ENCODE assay signal across 8 mouse cellular contexts in the genomic region with DNA sequence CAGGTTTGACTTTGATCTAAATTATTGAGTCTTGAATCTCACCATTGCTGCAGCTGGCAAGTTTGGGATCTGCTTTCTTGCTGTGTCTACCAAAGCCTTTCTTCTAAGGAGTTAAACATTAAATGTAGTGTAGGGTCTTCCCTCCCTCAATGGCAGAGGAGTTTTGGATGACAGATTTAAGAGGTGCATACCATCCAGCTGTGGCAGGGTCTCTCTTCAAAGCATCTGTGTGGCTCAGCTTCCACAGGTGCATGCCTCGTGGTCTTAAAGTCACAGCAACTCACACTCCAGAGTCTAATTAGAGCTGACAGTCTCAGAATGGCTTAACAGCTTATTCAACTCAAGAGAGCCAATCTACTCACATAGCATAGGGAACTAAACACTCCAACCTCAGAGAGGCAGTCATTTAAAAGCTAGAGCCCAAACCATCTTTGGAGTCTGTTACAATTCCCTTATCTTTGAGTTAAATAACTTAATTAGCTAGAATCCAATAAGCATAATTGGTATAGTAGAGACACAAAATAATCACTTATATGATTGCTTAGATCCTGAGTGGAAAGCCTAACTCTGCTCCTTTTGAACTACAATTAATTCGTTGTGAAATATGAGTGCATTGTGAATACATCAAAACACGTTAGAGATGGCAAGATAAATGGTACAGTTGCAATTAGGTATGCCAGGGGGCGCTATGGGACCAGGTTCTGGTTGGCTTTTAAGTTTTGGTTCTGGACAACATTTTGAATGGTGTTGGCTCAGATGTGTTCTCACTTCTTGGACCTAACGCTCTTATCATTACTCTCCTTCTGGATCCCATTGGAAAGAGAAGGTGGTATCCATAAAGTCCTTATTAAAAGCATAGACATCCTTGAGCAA. TPM values are rescaled to one million over a fixed set of nuclear protein-coding genes. Genes with fewer than 3 reads are reported as not detected.
DNase-seq lines count a peak whose midpoint lies in the region; ATAC-seq lines count a peak whose summit lies in the region.

No protein-coding gene starts in this region.

- H3K4me2 ChIP-seq in hindbrain, embryonic 12.5 days (replicated peaks): no peak overlapping the region
- H3K4me2 ChIP-seq in liver, embryonic 13.5 days: no peak overlapping the region

- no peak overlapping the region for H3K9ac ChIP-seq in hindbrain, embryonic 12.5 days
- no peak overlapping the region for H3K9ac ChIP-seq in liver, embryonic 13.5 days

- H3K4me1 ChIP-seq in hindbrain, embryonic 10.5 days (replicated peaks): peaks cover 3% of the 10 kb centered on the region; the same call in 1 of the 2 replicates
- H3K4me1 ChIP-seq in hindbrain, embryonic 12.5 days: no peaks in the 10 kb centered on the region; the same call in 1 of the 2 replicates
- H3K4me1 ChIP-seq in liver, embryonic 13.5 days (replicated peaks): no peaks in the 10 kb centered on the region

- H3K36me3 ChIP-seq in hindbrain, embryonic 10.5 days: no peaks in the 10 kb centered on the region
- H3K36me3 ChIP-seq in hindbrain, embryonic 12.5 days: no peaks in the 10 kb centered on the region
- H3K36me3 ChIP-seq in liver, embryonic 13.5 days: no peaks in the 10 kb centered on the region

- DNase-seq in hindbrain, embryonic 10.5 days (ENCODE audit: low spot score): peak; percentile 9
- DNase-seq in CD8-positive naive resting alpha-beta T cell, adult 2 months (ENCODE audit: low read depth in 2 of 2, low spot score in 2 of 2): peak; percentile 57 to 74
- DNase-seq in adrenal gland, postnatal 36 days: peak; percentile 74 to 76
- DNase-seq in gastrocnemius, postnatal 10 days: peak; percentile 37
- DNase-seq in liver, embryonic 13.5 days: peak; percentile 26
- DNase-seq in spleen, postnatal 14 days (ENCODE audit: low spot score in 2 of 2): peak; percentile 21 to 48
- no peak for DNase-seq in MN1 (ENCODE audit: low spot score)

- H3K4me3 ChIP-seq in hindbrain, embryonic 10.5 days: no peak overlapping the region
- no peak overlapping the region for H3K4me3 ChIP-seq in hindbrain, embryonic 12.5 days
- no peak overlapping the region for H3K4me3 ChIP-seq in liver, embryonic 13.5 days (replicated peaks)

- WGBS in hindbrain, embryonic 10.5 days: 46% methylated on average over 5 of the region's 5 CpGs
- 50% methylated on average over 5 of the region's 5 CpGs for WGBS in hindbrain, embryonic 12.5 days
- 23% methylated on average over 5 of the region's 5 CpGs for WGBS in liver, embryonic 13.5 days (ENCODE audit: insufficient replicate concordance)

- no peak for ATAC-seq in hindbrain, embryonic 12.5 days (ENCODE audit: low FRiP score)
- ATAC-seq in liver, embryonic 13.5 days (ENCODE audit: low read depth): no peak

- no peaks in the 10 kb centered on the region for H3K9me3 ChIP-seq in hindbrain, embryonic 10.5 days
- H3K9me3 ChIP-seq in hindbrain, embryonic 12.5 days (replicated peaks): no peaks in the 10 kb centered on the region
- H3K9me3 ChIP-seq in liver, embryonic 13.5 days (replicated peaks): no peaks in the 10 kb centered on the region

- no peak overlapping the region for H3K27ac ChIP-seq in hindbrain, embryonic 10.5 days
- H3K27ac ChIP-seq in hindbrain, embryonic 12.5 days: no peak overlapping the region
- no peak overlapping the region for H3K27ac ChIP-seq in liver, embryonic 13.5 days

- no peaks in the 10 kb centered on the region for H3K27me3 ChIP-seq in hindbrain, embryonic 10.5 days (ENCODE audit: insufficient read depth, poor library complexity, severe bottlenecking)
- H3K27me3 ChIP-seq in hindbrain, embryonic 12.5 days: no peaks in the 10 kb centered on the region
- H3K27me3 ChIP-seq in liver, embryonic 13.5 days: no peaks in the 10 kb centered on the region

RNA-seq across cellular contexts. Expression of a gene that starts 57.5 kb away (rescaled TPM):
- 136 and 196 TPM in 2 replicates for polyA plus RNA-seq in hindbrain, embryonic 10.5 days (2016; fragmentation: Nextera tagmentation; extraction: Ambion mirVana)
- polyA plus RNA-seq in hindbrain, embryonic 12.5 days (2016; fragmentation: Nextera tagmentation; extraction: Ambion mirVana): 154 and 156 TPM in 2 replicates
- 100 to 1,000 TPM; 102 to 106 TPM for total RNA-seq in adrenal gland, postnatal 36 days (2021)
- total RNA-seq in gastrocnemius, postnatal 10 days (2021): 10 to 100 TPM; 71.1 to 79.6 TPM
- polyA plus RNA-seq in liver, embryonic 13.5 days (2015; fragmentation: Nextera tagmentation; extraction: Ambion mirVana): 75.4 and 87.7 TPM in 2 replicates
